17 mouse cellular contexts compared by ENCODE assay signal in the genomic region with DNA sequence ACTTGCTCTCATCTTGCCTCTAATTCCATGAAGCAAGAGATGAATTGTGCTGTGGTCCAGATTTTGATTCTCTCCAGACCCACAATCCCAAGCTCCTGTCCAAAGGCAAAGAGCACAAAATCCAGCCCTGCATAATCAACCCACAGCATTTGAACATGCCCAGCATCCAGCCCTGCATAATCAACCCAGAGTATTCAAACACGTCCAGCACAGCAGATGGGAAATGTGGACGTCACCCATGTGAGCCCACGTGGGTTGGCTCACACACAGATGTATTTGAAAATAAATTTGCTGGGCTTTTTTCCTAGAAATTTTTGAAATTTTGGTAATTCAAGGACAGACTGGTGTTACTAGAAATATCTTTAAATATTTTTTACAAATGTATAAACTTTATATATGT. TPM values are rescaled to one million over a fixed set of nuclear protein-coding genes. Genes with fewer than 3 reads are reported as not detected.
A peak's percentile ranks its signal among the peaks of the same experiment; 100 is the strongest.
DNase-seq lines count a peak whose midpoint lies in the region; ATAC-seq and TF ChIP-seq lines count a peak whose summit lies in the region.
"Had no signal": no experiment of that assay in that cellular context is flagged by ENCODE, and none has a peak within 500 bp of the region (broad histone marks: within the 10 kb centered on the region; RNA-seq: fewer than 3 reads in every experiment).

No protein-coding gene starts in this region.

- peak; percentile 9 to 21 for DNase-seq in heart, postnatal 10 days
- DNase-seq in brain, embryonic 14.5 days (ENCODE audit: low read depth): peak; percentile 51
- DNase-seq in layer of hippocampus, adult 2 months (ENCODE audit: low spot score in 2 of 2): peak; percentile 41 to 59
- DNase-seq in mesoderm, embryonic 11.5 days (ENCODE audit: low read depth, low spot score): peak; percentile 6
- DNase-seq in adrenal gland, postnatal 25 days: no peak
- DNase-seq in adrenal gland, postnatal 10 days: no peak
- no peak for DNase-seq in gastrocnemius, postnatal 4 days (ENCODE audit: low spot score in 2 of 2)
- DNase-seq: gastrocnemius, postnatal 36 days; heart, postnatal 14 days; kidney, adult 11 months; thymus, postnatal 25 days had no signal

- no peak overlapping the region for H3K4me2 ChIP-seq in heart, embryonic 12.5 days
- H3K4me2 ChIP-seq: midbrain, embryonic 12.5 days had no signal

- H3K9me3 ChIP-seq in heart, embryonic 12.5 days (replicated peaks): no peaks in the 10 kb centered on the region
- H3K9me3 ChIP-seq: midbrain, embryonic 12.5 days had no signal

- H3K36me3 ChIP-seq in heart, embryonic 12.5 days: no peaks in the 10 kb centered on the region
- H3K36me3 ChIP-seq: midbrain, embryonic 12.5 days had no signal

- H3K27me3 ChIP-seq in heart, embryonic 12.5 days (replicated peaks): no peaks in the 10 kb centered on the region
- H3K27me3 ChIP-seq: midbrain, embryonic 12.5 days had no signal

- no peak for TF ChIP-seq CTCF in brain, embryonic 14.5 days (IDR thresholded peaks at IDR 0.05; ENCODE audit: borderline replicate concordance, extremely low read depth, insufficient read depth, insufficient read length)
- no peak for TF ChIP-seq CTCF in layer of hippocampus, adult 2 months (conservative IDR thresholded peaks at IDR 0.05)

- H3K4me3 ChIP-seq in heart, embryonic 12.5 days: no peak overlapping the region
- H3K4me3 ChIP-seq in layer of hippocampus, adult 2 months: no peak overlapping the region; the same call in 1 of the 2 replicates
- H3K4me3 ChIP-seq: midbrain, embryonic 12.5 days had no signal

- intact Hi-C loops in heart, postnatal 10 days (cut with DNase I): no loop called here

- WGBS in heart, embryonic 12.5 days: 54% methylated on average over 3 of the region's 3 CpGs

- ATAC-seq in heart, embryonic 12.5 days (ENCODE audit: insufficient number of reproducible peaks, low FRiP score): no peak

- H3K4me1 ChIP-seq in heart, embryonic 12.5 days (replicated peaks): no peaks in the 10 kb centered on the region
- H3K4me1 ChIP-seq: midbrain, embryonic 12.5 days had no signal

- no peak overlapping the region for H3K9ac ChIP-seq in heart, embryonic 12.5 days
- H3K9ac ChIP-seq: liver, embryonic 14.5 days; midbrain, embryonic 12.5 days had no signal

- H3K27ac ChIP-seq in heart, embryonic 12.5 days (ENCODE audit: poor library complexity, severe bottlenecking): no peak overlapping the region
- no peak overlapping the region for H3K27ac ChIP-seq in layer of hippocampus, adult 2 months
- H3K27ac ChIP-seq: liver, embryonic 14.5 days; midbrain, embryonic 12.5 days had no signal

- no peak for TF ChIP-seq POLR2A in brain, embryonic 14.5 days (IDR thresholded peaks at IDR 0.05; ENCODE audit: borderline replicate concordance, extremely low read depth, insufficient read depth, insufficient read length, poor library complexity, severe bottlenecking)

RNA-seq across cellular contexts. Expression of a gene that starts 5.6 kb away (rescaled TPM):
- total RNA-seq in heart, postnatal 10 days (2021): not detected
- not detected in 2 replicates for polyA plus RNA-seq in heart, embryonic 12.5 days (2016; fragmentation: Nextera tagmentation; extraction: Ambion mirVana)
- polyA plus RNA-seq in brain, embryonic 14.5 days (2012; rRNA removed): 0.20 and 0.27 TPM in 2 replicates
- total RNA-seq in layer of hippocampus, adult 2 months (2021): under 1 TPM; 0.20 to 0.25 TPM
- total RNA-seq in adrenal gland, postnatal 25 days (2021): not detected in 2 replicates
- not detected for total RNA-seq in adrenal gland, postnatal 10 days (2021)
- not detected for total RNA-seq in gastrocnemius, postnatal 4 days (2021)
- total RNA-seq: common myeloid progenitor, adult 5-6 weeks; gastrocnemius, postnatal 36 days; heart, postnatal 14 days had no signal
- polyA plus RNA-seq: liver, embryonic 14.5 days; midbrain, embryonic 12.5 days had no signal

RNA-seq across cellular contexts. Expression of a gene that starts 9.6 kb away (rescaled TPM):
- not detected for total RNA-seq in heart, postnatal 10 days (2021)
- not detected in 2 replicates for polyA plus RNA-seq in heart, embryonic 12.5 days (2016; fragmentation: Nextera tagmentation; extraction: Ambion mirVana)
- polyA plus RNA-seq in brain, embryonic 14.5 days (2012; rRNA removed): not detected in 2 replicates
- not detected for total RNA-seq in layer of hippocampus, adult 2 months (2021)
- total RNA-seq in adrenal gland, postnatal 25 days (2021): not detected in 2 replicates
- not detected for total RNA-seq in adrenal gland, postnatal 10 days (2021)
- not detected for total RNA-seq in gastrocnemius, postnatal 4 days (2021)
- total RNA-seq: common myeloid progenitor, adult 5-6 weeks; gastrocnemius, postnatal 36 days; heart, postnatal 14 days had no signal
- polyA plus RNA-seq: liver, embryonic 14.5 days; midbrain, embryonic 12.5 days; neural tube, embryonic 14.5 days had no signal

RNA-seq across cellular contexts. Expression of a gene that starts 19.2 kb away (rescaled TPM):
- total RNA-seq in heart, postnatal 10 days (2021): not detected
- polyA plus RNA-seq in heart, embryonic 12.5 days (2016; fragmentation: Nextera tagmentation; extraction: Ambion mirVana): not detected in 2 replicates
- polyA plus RNA-seq in brain, embryonic 14.5 days (2012; rRNA removed): not detected in 2 replicates
- total RNA-seq in layer of hippocampus, adult 2 months (2021): under 1 TPM; 0.61 to 0.77 TPM
- total RNA-seq in adrenal gland, postnatal 25 days (2021): not detected in 2 replicates
- total RNA-seq in adrenal gland, postnatal 10 days (2021): not detected
- total RNA-seq in gastrocnemius, postnatal 4 days (2021): not detected
- total RNA-seq: common myeloid progenitor, adult 5-6 weeks; gastrocnemius, postnatal 36 days; heart, postnatal 14 days had no signal
- polyA plus RNA-seq: liver, embryonic 14.5 days; midbrain, embryonic 12.5 days; neural tube, embryonic 14.5 days had no signal

RNA-seq across cellular contexts. Expression of a gene that starts 34.4 kb away (rescaled TPM):
- not detected for total RNA-seq in heart, postnatal 10 days (2021)
- polyA plus RNA-seq in heart, embryonic 12.5 days (2016; fragmentation: Nextera tagmentation; extraction: Ambion mirVana): not detected in 2 replicates
- 0.10 TPM in 1 of 2 replicates, not detected in the other for polyA plus RNA-seq in brain, embryonic 14.5 days (2012; rRNA removed)
- total RNA-seq in layer of hippocampus, adult 2 months (2021): not detected
- total RNA-seq in adrenal gland, postnatal 25 days (2021): not detected in 2 replicates
- not detected for total RNA-seq in adrenal gland, postnatal 10 days (2021)
- total RNA-seq in gastrocnemius, postnatal 4 days (2021): not detected
- total RNA-seq: common myeloid progenitor, adult 5-6 weeks; gastrocnemius, postnatal 36 days; heart, postnatal 14 days; left cerebral cortex, adult 8-10 months had no signal
- polyA plus RNA-seq: liver, embryonic 14.5 days; midbrain, embryonic 12.5 days; neural tube, embryonic 14.5 days had no signal

RNA-seq across cellular contexts. Expression of a gene that starts 39.6 kb away (rescaled TPM):
- total RNA-seq in heart, postnatal 10 days (2021): not detected
- polyA plus RNA-seq in heart, embryonic 12.5 days (2016; fragmentation: Nextera tagmentation; extraction: Ambion mirVana): not detected in 2 replicates
- polyA plus RNA-seq in brain, embryonic 14.5 days (2012; rRNA removed): not detected in 2 replicates
- total RNA-seq in layer of hippocampus, adult 2 months (2021): not detected
- total RNA-seq in adrenal gland, postnatal 25 days (2021): not detected in 2 replicates
- total RNA-seq in adrenal gland, postnatal 10 days (2021): not detected
- total RNA-seq in gastrocnemius, postnatal 4 days (2021): not detected
- total RNA-seq: common myeloid progenitor, adult 5-6 weeks; gastrocnemius, postnatal 36 days; heart, postnatal 14 days; left cerebral cortex, adult 8-10 months had no signal
- polyA plus RNA-seq: liver, embryonic 14.5 days; midbrain, embryonic 12.5 days; neural tube, embryonic 14.5 days had no signal

Comparison
In these comparisons a context has a peak if more than half of its experiments do, and no peak if none do; other contexts are left out.
1. DNase-seq: peak in heart, postnatal 10 days (2 of 2), brain, embryonic 14.5 days (single experiment), layer of hippocampus, adult 2 months (2 of 2) and mesoderm, embryonic 11.5 days (single experiment); none in adrenal gland, postnatal 25 days (single experiment), adrenal gland, postnatal 10 days (single experiment) and gastrocnemius, postnatal 4 days (0 of 2).